Mouse (Mus musculus) liver, adult 2 months (tissue): ENCODE results near the gene Unc13a. TPM values are rescaled to one million over a fixed set of nuclear protein-coding genes. Genes with fewer than 3 reads are reported as not detected.

ENCODE experiments used
- DNase-seq: peaks from one replicate; pipeline ENCODE4 v3.0.0-alpha.2; 2011; ENCODE audit warnings: low read depth, low spot score; ENCODE audit errors: extremely low read depth
- H3K27ac ChIP-seq: fragments of 200-500 bp; replicated peaks from 2 replicates; pipeline ENCODE4 v1.5.1; 2012; ENCODE audit warnings: low read depth, mild to moderate bottlenecking, control low read depth, inconsistent platforms, low read length; ENCODE audit not compliant: insufficient read depth
- H3K27me3 ChIP-seq: fragments of 200-500 bp; 2 replicates; pipeline ENCODE4 v1.6.1; 2012; ENCODE audit warnings: mild to moderate bottlenecking, moderate library complexity, low read length, inconsistent platforms; ENCODE audit not compliant: control insufficient read depth, insufficient read depth
- H3K36me3 ChIP-seq: fragments of 200-500 bp; 2 replicates; pipeline ENCODE4 v1.6.1; 2012; ENCODE audit warnings: low read length, inconsistent platforms; ENCODE audit not compliant: control insufficient read depth, insufficient read depth
- H3K4me1 ChIP-seq: fragments of 200-500 bp; 2 replicates; pipeline ENCODE4 v1.6.1; 2011; ENCODE audit warnings: low read length; ENCODE audit not compliant: control insufficient read depth, insufficient read depth
- H3K4me3 ChIP-seq: fragments of 200-500 bp; 2 replicates; pipeline ENCODE4 v1.5.1; 2011; ENCODE audit warnings: low read depth, mild to moderate bottlenecking, control low read depth, low read length, moderate library complexity; ENCODE audit not compliant: insufficient read depth
- H3K79me2 ChIP-seq: fragments of 200-500 bp; 2 replicates; pipeline ENCODE4 v1.6.1; 2012; ENCODE audit warnings: inconsistent platforms, mild to moderate bottlenecking, low read length, moderate library complexity; ENCODE audit not compliant: control insufficient read depth, insufficient read depth
- H3K9ac ChIP-seq: fragments of 200-500 bp; 2 replicates; pipeline ENCODE4 v1.6.1; 2012; ENCODE audit warnings: low read depth, mild to moderate bottlenecking, control low read depth, inconsistent platforms, low read length
- CTCF ChIP-seq: fragments of 200-500 bp; IDR thresholded peaks from 2 replicates; pipeline ENCODE4 v1.5.1; 2011; ENCODE audit warnings: low read depth, low read length, control low read depth
- POLR2A ChIP-seq: fragments of 200-500 bp; IDR thresholded peaks from 2 replicates; pipeline ENCODE4 v1.6.1; 2011; ENCODE audit warnings: low read length, control low read depth; ENCODE audit not compliant: insufficient read depth; ENCODE audit errors: extremely low read depth
- WGBS: fragments of 180-500 bp; shearing (Covaris S2); methylation state at CpG from one replicate; pipeline ENCODE4 v1.1.7; 2018; 5-methylcytosine and 5-hydroxymethylcytosine counted together
- polyA plus RNA-seq: library from polyadenylated mRNA; depleted of rRNA; stranded (reverse); fragments of >200 nt; gene quantifications from 2 replicates; pipeline ENCODE4 v1.2.3, GENCODE M21; 2012
- total RNA-seq: library from RNA; depleted of rRNA; stranded (reverse); fragments of >200 nt; gene quantifications from 2 replicates; pipeline ENCODE4 v1.2.3, GENCODE M21; 2014

The Unc13a gene
- total and polyA plus RNA-seq, 2 experiments = 0.09 to 0.15 TPM

GRCm38 (mm10) chr8:71629781-71630212, 41.8 kb downstream of the Unc13a start:
- Histone ChIP-seq H3K27me3 (0 out of 2 replicates have a peak, but pooled peaks cover 3% of the 10 kb centered on the region), H3K4me3 (peak overlapping the region; percentile 45; the same call in 1 of the 2 replicates), H3K79me2 (no peaks in the 10 kb centered on the region), H3K36me3 (no peaks in the 10 kb centered on the region), H3K4me1 (peaks cover 4% of the 10 kb centered on the region; the same call in 1 of the 2 replicates), H3K27ac (no peak overlapping the region; the same call in 1 of the 2 replicates), H3K9ac (0 out of 2 replicates have a peak overlapping the region, but pooled peaks have one; percentile 33)
- 12% methylated on average over 25 of the region's 25 CpGs for WGBS
- TF ChIP-seq CTCF (no peak), POLR2A (no peak)
- DNase-seq = peak; percentile 13

DNA sequence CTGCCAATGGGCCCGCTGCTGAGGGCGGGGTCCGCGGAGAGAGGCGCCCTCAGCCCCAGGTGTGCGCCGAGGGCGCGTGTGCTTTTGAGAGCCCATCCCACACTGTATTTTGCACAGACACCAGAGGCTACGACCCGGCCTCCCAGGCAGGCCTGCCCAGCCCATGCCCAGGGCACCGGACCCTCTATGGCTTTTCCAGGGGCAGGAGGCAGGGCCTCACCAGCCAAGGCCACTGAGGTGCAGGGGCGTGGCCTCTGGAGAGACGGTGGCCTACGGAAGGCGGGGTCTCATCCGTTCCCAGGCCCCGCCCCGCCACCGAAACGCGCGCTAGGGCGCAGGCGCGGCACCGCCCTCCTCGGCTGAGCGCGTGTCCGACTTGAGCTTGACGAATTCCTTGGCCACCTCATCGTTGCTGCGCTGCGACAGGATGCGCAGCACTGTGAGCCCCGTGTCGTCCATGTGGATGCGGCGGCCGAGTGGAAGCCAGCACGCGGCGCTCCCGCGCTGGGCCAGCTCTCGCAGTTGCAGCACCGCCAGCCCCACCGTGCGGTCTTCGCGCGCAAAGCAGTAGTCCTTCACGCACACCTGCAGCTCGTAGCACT, 42.4 kb downstream of the Unc13a start:
- Histone ChIP-seq H3K9ac (peak overlapping the region; percentile 55), H3K36me3 (0 out of 2 replicates have a peak, but pooled peaks cover under 1% of the 10 kb centered on the region), H3K4me3 (peak overlapping the region; percentile 62), H3K4me1 (peaks cover 4% of the 10 kb centered on the region; the same call in 1 of the 2 replicates), H3K27ac (no peak overlapping the region), H3K79me2 (no peaks in the 10 kb centered on the region), H3K27me3 (0 out of 2 replicates have a peak, but pooled peaks cover 3% of the 10 kb centered on the region)
- 2% methylated on average over 55 of the region's 55 CpGs for WGBS
- TF ChIP-seq CTCF = no peak
- TF ChIP-seq POLR2A = no peak
- DNase-seq = peak; percentile 54

- DNase-seq = no peak
- peaks cover 4% of the 10 kb centered on the region; the same call in 1 of the 2 replicates for H3K4me1 ChIP-seq
- no peaks in the 10 kb centered on the region for H3K27me3 ChIP-seq
- no peak for TF ChIP-seq POLR2A
- TF ChIP-seq CTCF = no peak
- 11% methylated on average over 16 of the region's 16 CpGs for WGBS
- H3K27ac ChIP-seq = no peak overlapping the region
- H3K9ac ChIP-seq = peak overlapping the region; percentile 55
- H3K36me3 ChIP-seq = peaks cover 5% of the 10 kb centered on the region; the same call in 1 of the 2 replicates
- H3K79me2 ChIP-seq = no peaks in the 10 kb centered on the region
- H3K4me3 ChIP-seq = peak overlapping the region; percentile 62; the same call in 1 of the 2 replicates
These were observed 43.0 kb downstream of the Unc13a start for GRCm38 (mm10) chr8:71628396-71629095.

- no peak for TF ChIP-seq POLR2A
- TF ChIP-seq CTCF = no peak
- no peaks in the 10 kb centered on the region for H3K27me3 ChIP-seq
- 55% methylated on average over 9 of the region's 9 CpGs for WGBS
- peaks cover 4% of the 10 kb centered on the region; the same call in 1 of the 2 replicates for H3K4me1 ChIP-seq
- H3K79me2 ChIP-seq = no peaks in the 10 kb centered on the region
- no peak overlapping the region for H3K4me3 ChIP-seq
- peaks cover 14% of the 10 kb centered on the region; the same call in 1 of the 2 replicates for H3K36me3 ChIP-seq
- DNase-seq = no peak
- no peak overlapping the region for H3K9ac ChIP-seq
- 0 out of 2 replicates have a peak overlapping the region, but pooled peaks have one; percentile 36 for H3K27ac ChIP-seq
These were observed 44.1 kb downstream of the Unc13a start for GRCm38 (mm10) chr8:71627265-71628099.

DNA sequence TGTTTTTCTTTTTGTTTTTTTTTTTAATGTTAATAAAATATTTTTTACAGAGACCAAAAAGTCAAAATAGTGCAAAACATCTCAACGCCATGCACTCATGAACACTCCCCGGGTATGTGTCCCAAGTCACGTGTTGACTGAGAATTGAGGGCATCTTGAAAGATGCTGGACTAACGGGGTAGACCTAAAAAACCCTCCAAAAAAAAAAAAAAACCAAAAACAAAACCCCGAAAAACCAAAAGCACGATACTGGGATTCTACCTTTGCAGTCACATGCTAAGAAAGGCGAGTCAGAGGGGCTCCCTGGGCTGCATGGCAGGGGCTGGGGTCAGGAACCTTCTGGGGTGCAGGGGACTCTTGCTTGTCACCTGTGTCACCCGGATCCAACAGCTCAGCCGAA, 44.8 kb downstream of the Unc13a start:
- no peaks in the 10 kb centered on the region for H3K27me3 ChIP-seq
- H3K4me3 ChIP-seq = no peak overlapping the region
- no peak for TF ChIP-seq CTCF
- no peak for TF ChIP-seq POLR2A
- peaks cover 19% of the 10 kb centered on the region; the same call in 1 of the 2 replicates for H3K36me3 ChIP-seq
- no peaks in the 10 kb centered on the region for H3K79me2 ChIP-seq
- 91% methylated on average over 9 of the region's 9 CpGs for WGBS
- no peak overlapping the region for H3K9ac ChIP-seq
- DNase-seq = no peak
- no peak overlapping the region for H3K27ac ChIP-seq
- peaks cover 4% of the 10 kb centered on the region; the same call in 1 of the 2 replicates for H3K4me1 ChIP-seq
